ENCODE assay signal across 19 mouse cellular contexts in genomic region chr5:14728676-14729253, GRCm38 (mm10).
"Had no signal": no experiment of that assay in that cellular context is flagged by ENCODE, and none has a peak within 500 bp of the region (broad histone marks: within the 10 kb centered on the region; RNA-seq: fewer than 3 reads in every experiment).

No protein-coding gene starts in this region.

- H3K4me1 ChIP-seq: kidney, embryonic 15.5 days; limb, embryonic 10.5 days; limb, embryonic 13.5 days; liver, embryonic 12.5 days; liver, embryonic 15.5 days; lung, embryonic 15.5 days; megakaryocyte, embryonic 14.5 days; midbrain, embryonic 10.5 days; midbrain, embryonic 15.5 days had no signal

- H3K4me3 ChIP-seq: kidney, embryonic 15.5 days; left cerebral cortex, adult 2 months; limb, embryonic 10.5 days; limb, embryonic 13.5 days; liver, embryonic 12.5 days; liver, embryonic 15.5 days; lung, embryonic 15.5 days; megakaryocyte, embryonic 14.5 days; midbrain, embryonic 10.5 days; midbrain, embryonic 15.5 days had no signal

- H3K36me3 ChIP-seq: kidney, embryonic 15.5 days; limb, embryonic 10.5 days; limb, embryonic 13.5 days; liver, embryonic 12.5 days; liver, embryonic 15.5 days; lung, embryonic 15.5 days; midbrain, embryonic 10.5 days; midbrain, embryonic 15.5 days had no signal

- H3K27me3 ChIP-seq: kidney, embryonic 15.5 days; limb, embryonic 13.5 days; liver, embryonic 12.5 days; liver, embryonic 15.5 days; lung, embryonic 15.5 days; megakaryocyte, embryonic 14.5 days; midbrain, embryonic 15.5 days had no signal

- DNase-seq: kidney, adult 8-10 months; kidney, postnatal 10 days; kidney, postnatal 36 days; layer of hippocampus, postnatal 36 days; liver; lung, adult 18-20 months; lung, postnatal 10 days; lung, postnatal 36 days; thymus, postnatal 25 days had no signal

- H3K9me3 ChIP-seq: kidney, embryonic 15.5 days; limb, embryonic 10.5 days; limb, embryonic 13.5 days; liver, embryonic 12.5 days; liver, embryonic 15.5 days; lung, embryonic 15.5 days; megakaryocyte, embryonic 14.5 days had no signal

- H3K4me2 ChIP-seq: kidney, embryonic 15.5 days; limb, embryonic 13.5 days; liver, embryonic 12.5 days; liver, embryonic 15.5 days; lung, embryonic 15.5 days; midbrain, embryonic 15.5 days had no signal

- H3K27ac ChIP-seq: kidney, embryonic 15.5 days; left cerebral cortex, adult 2 months; limb, embryonic 10.5 days; limb, embryonic 13.5 days; liver, embryonic 12.5 days; liver, embryonic 15.5 days; lung, embryonic 15.5 days; midbrain, embryonic 10.5 days; midbrain, embryonic 15.5 days had no signal

- H3K9ac ChIP-seq: kidney, embryonic 15.5 days; limb, embryonic 13.5 days; liver, embryonic 12.5 days; liver, embryonic 15.5 days; lung, embryonic 15.5 days; midbrain, embryonic 15.5 days had no signal

- ATAC-seq: liver, embryonic 12.5 days; midbrain, embryonic 15.5 days had no signal
